24 mouse cellular contexts compared by ENCODE assay signal in the genomic region with DNA sequence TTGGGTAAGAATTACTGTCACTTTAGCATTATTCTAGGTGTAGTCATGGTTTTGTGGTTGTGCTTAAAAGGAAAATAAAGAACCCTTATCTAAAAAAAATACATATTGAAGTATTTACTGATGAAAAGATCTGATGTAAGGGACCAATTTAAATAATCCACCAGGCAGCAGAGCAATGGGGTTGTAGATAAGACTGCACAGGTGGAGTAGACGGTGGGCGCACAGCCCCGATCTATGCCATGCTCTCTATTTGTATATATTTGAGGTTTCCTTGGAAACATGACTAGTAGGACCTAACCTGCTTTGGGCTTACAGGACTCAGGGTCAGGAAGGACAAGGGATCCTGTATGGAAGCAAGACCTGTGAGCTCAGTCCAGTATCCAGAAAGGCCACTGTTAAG. TPM values are rescaled to one million over a fixed set of nuclear protein-coding genes. Genes with fewer than 3 reads are reported as not detected.
DNase-seq lines count a peak whose midpoint lies in the region; ATAC-seq and TF ChIP-seq lines count a peak whose summit lies in the region.
"Had no signal": no experiment of that assay in that cellular context is flagged by ENCODE, and none has a peak within 500 bp of the region (broad histone marks: within the 10 kb centered on the region; RNA-seq: fewer than 3 reads in every experiment).

No protein-coding gene starts in this region.

- no peak overlapping the region for H3K9ac ChIP-seq in hindbrain, embryonic 12.5 days
- no peak overlapping the region for H3K9ac ChIP-seq in hindbrain, postnatal 0 days (replicated peaks; ENCODE audit: low read length)
- H3K9ac ChIP-seq in lung, embryonic 16.5 days (ENCODE audit: low read length): no peak overlapping the region
- H3K9ac ChIP-seq in stomach, embryonic 15.5 days: no peak overlapping the region
- H3K9ac ChIP-seq: intestine, embryonic 15.5 days; liver, embryonic 15.5 days had no signal

- H3K4me1 ChIP-seq in heart, embryonic 10.5 days: peaks cover 44% of the 10 kb centered on the region
- H3K4me1 ChIP-seq in hindbrain, embryonic 12.5 days: peaks cover 44% of the 10 kb centered on the region
- no peaks in the 10 kb centered on the region for H3K4me1 ChIP-seq in hindbrain, postnatal 0 days (ENCODE audit: insufficient read depth, low read length)
- H3K4me1 ChIP-seq in lung, embryonic 16.5 days (replicated peaks; ENCODE audit: control insufficient read depth, insufficient read depth, low read length): peaks cover 15% of the 10 kb centered on the region
- 0 out of 2 replicates have a peak, but pooled peaks cover 2% of the 10 kb centered on the region for H3K4me1 ChIP-seq in stomach, embryonic 15.5 days
- H3K4me1 ChIP-seq: intestine, embryonic 15.5 days had no signal

- no peak overlapping the region for H3K4me3 ChIP-seq in heart, embryonic 10.5 days
- no peak overlapping the region for H3K4me3 ChIP-seq in hindbrain, embryonic 12.5 days
- no peak overlapping the region for H3K4me3 ChIP-seq in hindbrain, postnatal 0 days (ENCODE audit: low read length)
- H3K4me3 ChIP-seq in lung, embryonic 16.5 days (ENCODE audit: low read length): no peak overlapping the region
- H3K4me3 ChIP-seq in stomach, embryonic 15.5 days (replicated peaks): no peak overlapping the region
- H3K4me3 ChIP-seq: hindbrain, embryonic 10.5 days; intestine, embryonic 15.5 days; liver, embryonic 15.5 days had no signal

- H3K27ac ChIP-seq in heart, embryonic 10.5 days: peak overlapping the region; percentile 77
- H3K27ac ChIP-seq in hindbrain, embryonic 12.5 days: 0 out of 2 replicates have a peak overlapping the region, but pooled peaks have one; percentile 35
- no peak overlapping the region for H3K27ac ChIP-seq in hindbrain, postnatal 0 days
- H3K27ac ChIP-seq in lung, embryonic 16.5 days (ENCODE audit: low read length): no peak overlapping the region
- no peak overlapping the region for H3K27ac ChIP-seq in stomach, embryonic 15.5 days
- H3K27ac ChIP-seq: hindbrain, embryonic 10.5 days; intestine, embryonic 15.5 days had no signal

- H3K36me3 ChIP-seq in heart, embryonic 10.5 days: no peaks in the 10 kb centered on the region
- 0 out of 2 replicates have a peak, but pooled peaks cover 4% of the 10 kb centered on the region for H3K36me3 ChIP-seq in hindbrain, embryonic 12.5 days
- H3K36me3 ChIP-seq in hindbrain, postnatal 0 days (ENCODE audit: insufficient read depth, low read length): no peaks in the 10 kb centered on the region
- no peaks in the 10 kb centered on the region for H3K36me3 ChIP-seq in lung, embryonic 16.5 days (ENCODE audit: control insufficient read depth, insufficient read depth, low read length)
- no peaks in the 10 kb centered on the region for H3K36me3 ChIP-seq in stomach, embryonic 15.5 days
- H3K36me3 ChIP-seq: hindbrain, embryonic 10.5 days; intestine, embryonic 15.5 days had no signal

- ATAC-seq in hindbrain, embryonic 12.5 days (ENCODE audit: low FRiP score): no peak; the same call in 1 of the 2 replicates
- ATAC-seq in hindbrain, postnatal 0 days: no peak
- peak; percentile 41; the same call in 1 of the 2 replicates for ATAC-seq in lung, embryonic 16.5 days (ENCODE audit: low read depth)
- ATAC-seq in stomach, embryonic 15.5 days (ENCODE audit: insufficient read depth, low FRiP score, low read depth): peak; percentile 74
- ATAC-seq: intestine, embryonic 15.5 days had no signal

- H3K4me2 ChIP-seq in hindbrain, embryonic 12.5 days (replicated peaks): no peak overlapping the region
- H3K4me2 ChIP-seq in hindbrain, postnatal 0 days (ENCODE audit: low read depth, low read length): no peak overlapping the region
- H3K4me2 ChIP-seq in lung, embryonic 16.5 days (ENCODE audit: low read depth, low read length): no peak overlapping the region
- H3K4me2 ChIP-seq in stomach, embryonic 15.5 days: no peak overlapping the region
- H3K4me2 ChIP-seq: intestine, embryonic 15.5 days; liver, embryonic 15.5 days had no signal

- TF ChIP-seq CTCF in hindbrain, postnatal 0 days (IDR thresholded peaks at IDR 0.05; ENCODE audit: low read depth): no peak

- intact Hi-C loops in heart, postnatal 36 days (cut with DNase I): no loop called here

- DNase-seq in heart, embryonic 10.5 days (ENCODE audit: low spot score): no peak
- no peak for DNase-seq in heart, postnatal 36 days
- no peak for DNase-seq in hindbrain, postnatal 0 days (ENCODE audit: low spot score)
- no peak for DNase-seq in lung, postnatal 10 days
- DNase-seq: adrenal gland, adult 8-10 months; B cell, adult 2 months; cerebellum, postnatal 14 days; embryo, embryonic 11 days; gastrocnemius, postnatal 10 days; layer of hippocampus, postnatal 36 days; left cerebral cortex, postnatal 4 days; midbrain, embryonic 14.5 days; retina, postnatal 1 day; thymus, adult 18-20 months had no signal

- H3K27me3 ChIP-seq in heart, embryonic 10.5 days (ENCODE audit: insufficient read depth, poor library complexity, severe bottlenecking): no peaks in the 10 kb centered on the region
- no peaks in the 10 kb centered on the region for H3K27me3 ChIP-seq in hindbrain, embryonic 12.5 days
- H3K27me3 ChIP-seq in hindbrain, postnatal 0 days (ENCODE audit: insufficient read depth, low read length): no peaks in the 10 kb centered on the region
- no peaks in the 10 kb centered on the region for H3K27me3 ChIP-seq in lung, embryonic 16.5 days (ENCODE audit: control insufficient read depth, insufficient read depth, low read depth, low read length)
- H3K27me3 ChIP-seq in stomach, embryonic 15.5 days (replicated peaks): no peaks in the 10 kb centered on the region
- H3K27me3 ChIP-seq: intestine, embryonic 15.5 days; liver, embryonic 15.5 days had no signal

- 91% methylated on average over 3 of the region's 3 CpGs for WGBS in heart, embryonic 10.5 days
- WGBS in hindbrain, embryonic 12.5 days: 91% methylated on average over 3 of the region's 3 CpGs
- WGBS in hindbrain, postnatal 0 days: 95% methylated on average over 3 of the region's 3 CpGs
- WGBS in lung, embryonic 16.5 days: 47% methylated on average over 3 of the region's 3 CpGs
- 67% methylated on average over 3 of the region's 3 CpGs for WGBS in stomach, embryonic 15.5 days

- no peaks in the 10 kb centered on the region for H3K9me3 ChIP-seq in heart, embryonic 10.5 days
- no peaks in the 10 kb centered on the region for H3K9me3 ChIP-seq in hindbrain, embryonic 12.5 days (replicated peaks)
- H3K9me3 ChIP-seq in hindbrain, postnatal 0 days (ENCODE audit: low read length): no peaks in the 10 kb centered on the region
- H3K9me3 ChIP-seq in lung, embryonic 16.5 days (ENCODE audit: control insufficient read depth, low read length): no peaks in the 10 kb centered on the region
- H3K9me3 ChIP-seq in stomach, embryonic 15.5 days: no peaks in the 10 kb centered on the region
- H3K9me3 ChIP-seq: hindbrain, embryonic 10.5 days; intestine, embryonic 15.5 days; liver, embryonic 15.5 days had no signal

RNA-seq across cellular contexts. Expression of gene Bcl11a, which starts 31.5 kb away (rescaled TPM):
- polyA plus RNA-seq in heart, embryonic 10.5 days (2016; fragmentation: Nextera tagmentation; extraction: Ambion mirVana): 13.5 and 23.5 TPM in 2 replicates
- 1 to 10 TPM; 4.5 to 5.0 TPM for total RNA-seq in heart, postnatal 36 days (2021)
- 89.1 and 94.8 TPM in 2 replicates for polyA plus RNA-seq in hindbrain, embryonic 12.5 days (2016; fragmentation: Nextera tagmentation; extraction: Ambion mirVana)
- 32.2 and 32.3 TPM in 2 replicates for total RNA-seq in hindbrain, postnatal 0 days (2014; rRNA removed)
- polyA plus RNA-seq in hindbrain, postnatal 0 days (2015; fragmentation: Nextera tagmentation; extraction: Ambion mirVana): 69.8 and 73.5 TPM in 2 replicates
- 13.0 and 15.3 TPM in 2 replicates for polyA plus RNA-seq in lung, embryonic 16.5 days (2015; fragmentation: Nextera tagmentation; extraction: Ambion mirVana)
- polyA plus RNA-seq in stomach, embryonic 15.5 days (2015; fragmentation: Nextera tagmentation; extraction: Ambion mirVana): 24.5 and 25.1 TPM in 2 replicates

RNA-seq across cellular contexts. Expression of gene A830031A19Rik, which starts 34.5 kb away (rescaled TPM):
- not detected in 2 replicates for polyA plus RNA-seq in heart, embryonic 10.5 days (2016; fragmentation: Nextera tagmentation; extraction: Ambion mirVana)
- not detected for total RNA-seq in heart, postnatal 36 days (2021)
- not detected in 2 replicates for polyA plus RNA-seq in hindbrain, embryonic 12.5 days (2016; fragmentation: Nextera tagmentation; extraction: Ambion mirVana)
- total RNA-seq in hindbrain, postnatal 0 days (2014; rRNA removed): not detected in 2 replicates
- polyA plus RNA-seq in hindbrain, postnatal 0 days (2015; fragmentation: Nextera tagmentation; extraction: Ambion mirVana): not detected in 2 replicates
- not detected in 2 replicates for polyA plus RNA-seq in lung, embryonic 16.5 days (2015; fragmentation: Nextera tagmentation; extraction: Ambion mirVana)
- not detected in 2 replicates for polyA plus RNA-seq in stomach, embryonic 15.5 days (2015; fragmentation: Nextera tagmentation; extraction: Ambion mirVana)
- total RNA-seq: adrenal gland, adult 8-10 months; gastrocnemius, postnatal 10 days; neutrophil, adult 5-6 weeks had no signal
- polyA plus RNA-seq: hindbrain, embryonic 10.5 days; intestine, embryonic 15.5 days; kidney, embryonic 14.5 days; large intestine, adult 2 months; liver, embryonic 15.5 days; midbrain, embryonic 14.5 days; urinary bladder, adult 2 months had no signal

Comparison
In these comparisons a context has a peak if more than half of its experiments do, and no peak if none do; other contexts are left out.
1. H3K27ac ChIP-seq: peak in heart, embryonic 10.5 days (single experiment) and hindbrain, embryonic 12.5 days (single experiment); none in hindbrain, postnatal 0 days (single experiment), lung, embryonic 16.5 days (single experiment) and stomach, embryonic 15.5 days (single experiment).
2. ATAC-seq: peak in lung, embryonic 16.5 days (single experiment) and stomach, embryonic 15.5 days (single experiment); none in hindbrain, embryonic 12.5 days (single experiment) and hindbrain, postnatal 0 days (single experiment).